Mouse (Mus musculus): ENCODE results near the gene Cldn34c2.
"Not testable (repeated sequence)": the region's sequence is repeated elsewhere in the genome, so short reads cannot be mapped to it uniquely, and the experiment has no call there.

Cldn34c2 gene

GRCm38 (mm10) chrX:123581400-123581799 is at the start of gene Cldn34c2:
Cldn34c2 (plus strand) TSS chrX:123581700.
- DNase-seq: not testable (repeated sequence)

DNA sequence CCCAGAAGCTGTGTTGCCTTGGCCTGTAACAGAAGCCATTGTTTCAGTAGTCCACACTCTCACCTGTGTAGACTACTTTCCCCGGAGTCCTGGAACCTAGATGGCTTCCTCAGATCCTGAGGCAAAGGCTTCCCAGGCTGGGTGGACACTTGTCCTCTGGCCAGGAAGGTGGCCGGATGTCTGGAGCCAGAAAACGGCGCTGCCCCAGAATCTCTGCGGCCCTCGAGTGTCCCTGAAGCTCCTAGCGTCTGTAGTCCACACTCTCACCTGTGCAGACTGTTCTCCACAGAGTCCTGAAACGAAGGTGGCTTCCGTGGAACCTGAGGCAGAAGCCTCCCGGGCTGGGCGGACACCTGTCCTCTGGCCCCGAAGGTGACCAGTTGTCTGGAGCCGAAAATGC is 30.1 kb upstream of the Cldn34c2 start:
- DNase-seq: not testable (repeated sequence)

GRCm38 (mm10) chrX:123612158-123612828 is 30.8 kb downstream of the Cldn34c2 start:
- not testable (repeated sequence) for DNase-seq
